Mouse (Mus musculus) spleen, adult 12 weeks (tissue): ENCODE data around the gene Atn1.

Experiments used
- DNase-seq: peaks from one replicate; pipeline ENCODE4 v3.0.0; 2022; ENCODE audit warnings: low spot score

Atn1 gene

DNA sequence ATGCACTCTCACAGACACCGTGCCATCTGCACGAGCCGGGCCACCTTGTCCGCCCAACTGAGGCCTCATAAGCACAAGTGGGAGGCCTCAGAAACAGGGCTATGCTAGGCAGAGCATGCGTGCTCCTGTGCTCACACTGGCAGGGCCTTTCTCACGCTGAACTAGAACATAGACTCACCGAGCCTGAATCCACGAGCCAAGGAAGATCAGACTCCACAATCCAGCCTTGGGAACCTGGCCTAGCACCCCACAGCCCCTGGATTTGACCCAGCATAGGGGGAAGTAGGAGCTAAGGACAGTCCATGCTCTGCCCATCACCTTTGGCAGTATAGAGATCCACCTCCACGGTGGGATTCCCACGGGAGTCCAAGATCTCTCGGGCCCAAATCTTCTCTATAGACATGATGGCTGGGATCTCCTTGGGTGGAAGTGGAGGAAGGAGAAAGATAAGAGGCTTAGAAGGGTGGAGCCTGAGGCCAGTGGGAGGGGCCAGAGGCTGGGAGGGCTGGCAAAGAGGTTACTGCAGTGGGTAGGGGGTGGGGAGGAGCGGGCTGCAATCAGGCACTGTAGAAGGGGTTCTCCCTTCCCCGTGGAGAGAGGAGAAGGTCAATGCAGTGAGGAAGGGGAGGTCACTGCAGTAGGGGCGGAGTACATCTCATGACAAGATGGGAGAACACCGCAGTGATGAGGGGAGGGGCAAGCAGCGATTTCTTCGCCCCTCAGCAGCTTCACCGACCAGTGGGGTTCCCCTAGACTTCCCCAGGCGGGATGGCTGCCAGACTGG is 11.8 kb upstream of the Atn1 start:
- DNase-seq = no peak

- no peak for DNase-seq
These were observed 11.2 kb upstream of the Atn1 start for GRCm38 (mm10) chr6:124767536-124767919.

- DNase-seq = no peak
These were observed 9.6 kb upstream of the Atn1 start for GRCm38 (mm10) chr6:124765951-124766350.

GRCm38 (mm10) chr6:124759259-124759658 is 2.9 kb upstream of the Atn1 start:
- DNase-seq = peak; percentile 68

DNA sequence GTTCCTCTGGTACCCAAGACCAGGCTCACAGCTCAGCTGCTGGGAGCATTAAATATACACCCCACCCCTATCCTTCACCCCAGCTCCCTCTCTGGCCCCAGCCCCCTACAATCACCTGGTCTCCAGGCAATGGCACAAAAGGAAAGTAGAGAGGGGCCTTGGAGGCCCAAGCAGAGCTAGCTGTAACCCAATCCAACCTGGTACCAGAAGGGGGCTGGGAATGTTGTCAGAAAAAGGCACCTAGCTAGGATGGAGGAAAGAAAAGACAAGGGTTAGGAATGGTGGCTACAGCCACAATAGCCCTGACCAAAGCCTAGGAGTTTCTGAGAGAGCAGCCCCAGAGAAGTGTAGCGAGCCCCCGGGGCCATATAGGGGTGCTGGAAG is 2.5 kb upstream of the Atn1 start:
- DNase-seq = no peak

DNA sequence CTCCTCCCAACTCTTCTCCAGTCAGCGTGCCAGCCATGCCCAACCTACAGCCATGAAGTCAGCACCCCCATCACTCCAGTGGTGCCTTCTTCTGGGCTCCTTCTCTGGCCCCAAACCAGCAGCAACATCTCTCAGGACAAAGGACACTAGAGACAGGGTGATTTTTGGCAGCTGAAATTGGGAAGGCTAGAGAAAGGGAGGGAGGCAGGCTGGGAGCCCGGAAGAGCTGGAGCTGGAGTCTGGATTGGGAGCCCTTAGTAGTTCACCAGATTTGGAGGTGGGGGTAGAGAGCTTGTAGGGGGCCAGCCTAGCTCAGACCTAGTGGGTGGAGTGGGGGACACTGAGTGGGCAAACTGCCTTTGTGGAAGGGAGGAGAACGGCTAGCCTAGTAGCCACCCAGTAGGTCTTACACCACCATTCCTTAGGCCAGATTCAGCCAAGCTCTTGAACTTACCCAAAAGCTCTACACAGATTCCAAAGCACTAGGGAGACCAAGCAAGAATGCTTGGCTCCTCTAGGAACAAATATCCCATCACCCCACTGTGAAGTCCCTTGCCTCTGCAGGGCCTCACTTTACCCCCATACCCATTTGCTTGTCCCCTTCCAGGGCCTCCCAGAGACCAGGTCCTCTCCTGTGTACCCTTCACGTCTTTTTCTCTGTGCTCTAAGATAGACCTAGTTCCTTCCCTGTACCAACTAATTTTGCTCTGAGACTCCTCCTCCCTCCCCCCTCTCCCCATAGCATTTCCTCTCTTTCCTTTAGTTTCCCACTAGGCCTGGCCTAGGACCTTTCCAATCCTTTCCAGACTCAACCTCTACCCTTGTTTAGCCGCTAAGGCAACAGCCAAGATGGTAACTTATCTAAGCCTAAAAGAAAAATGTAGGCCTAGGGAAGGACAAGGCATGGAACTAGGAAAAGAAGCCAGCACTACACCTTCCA is 1.9 kb upstream of the Atn1 start:
- no peak for DNase-seq

- no peak for DNase-seq
These were observed 1.1 kb upstream of the Atn1 start for GRCm38 (mm10) chr6:124757351-124757880.

- DNase-seq = no peak
These were observed 477 bp upstream of the Atn1 start for GRCm38 (mm10) chr6:124756652-124757350.

GRCm38 (mm10) chr6:124755306-124755705 is 1.0 kb downstream of the Atn1 start:
- no peak for DNase-seq

- DNase-seq = no peak
These were observed 2.5 kb downstream of the Atn1 start for GRCm38 (mm10) chr6:124753861-124754260.

- no peak for DNase-seq
These were observed 5.9 kb downstream of the Atn1 start for GRCm38 (mm10) chr6:124750405-124750804.

- DNase-seq = no peak
These were observed 9.4 kb downstream of the Atn1 start for GRCm38 (mm10) chr6:124746654-124747632.

- DNase-seq = no peak
These were observed 10.1 kb downstream of the Atn1 start for GRCm38 (mm10) chr6:124746296-124746605.

DNA sequence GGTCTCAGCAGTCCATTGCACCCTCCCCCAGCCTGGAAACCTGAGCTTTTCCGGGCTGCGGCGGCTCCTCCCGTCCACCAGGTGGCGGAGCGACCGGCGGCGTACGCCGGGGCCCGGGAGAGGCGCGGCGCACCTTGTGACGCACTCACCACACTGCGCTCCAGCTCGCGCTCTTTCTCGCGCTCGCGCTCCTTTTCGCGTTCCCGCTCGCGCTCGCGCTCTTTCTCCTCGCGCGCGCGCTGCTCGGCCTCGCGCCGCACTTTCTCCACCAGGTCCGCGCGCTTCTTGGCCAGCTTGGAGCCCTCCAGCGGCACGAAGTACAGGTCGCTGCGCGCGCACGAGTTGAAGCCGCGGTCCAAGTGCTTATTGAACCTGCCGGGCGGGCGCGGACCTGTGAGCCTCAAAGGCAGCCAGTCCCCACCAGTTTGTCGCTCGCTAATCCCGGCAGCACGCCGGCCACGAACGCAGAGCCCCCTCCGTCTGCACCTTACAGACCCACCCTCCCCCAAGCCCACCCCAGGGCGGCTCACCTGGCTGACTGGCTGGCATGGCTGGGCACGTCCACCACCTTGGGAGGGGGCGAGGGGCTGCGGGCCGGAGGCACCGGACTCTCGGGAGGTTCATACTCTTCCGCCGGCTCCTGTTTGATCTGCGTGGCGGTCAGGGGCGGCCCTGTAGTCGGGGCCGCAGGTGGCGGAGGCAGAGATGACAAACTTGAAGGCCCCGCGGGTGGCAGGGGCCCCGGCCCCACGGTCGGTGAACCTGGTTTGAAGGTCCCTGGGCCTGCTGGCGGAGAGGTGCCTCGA is 10.6 kb downstream of the Atn1 start:
- peak; percentile 89 for DNase-seq

DNA sequence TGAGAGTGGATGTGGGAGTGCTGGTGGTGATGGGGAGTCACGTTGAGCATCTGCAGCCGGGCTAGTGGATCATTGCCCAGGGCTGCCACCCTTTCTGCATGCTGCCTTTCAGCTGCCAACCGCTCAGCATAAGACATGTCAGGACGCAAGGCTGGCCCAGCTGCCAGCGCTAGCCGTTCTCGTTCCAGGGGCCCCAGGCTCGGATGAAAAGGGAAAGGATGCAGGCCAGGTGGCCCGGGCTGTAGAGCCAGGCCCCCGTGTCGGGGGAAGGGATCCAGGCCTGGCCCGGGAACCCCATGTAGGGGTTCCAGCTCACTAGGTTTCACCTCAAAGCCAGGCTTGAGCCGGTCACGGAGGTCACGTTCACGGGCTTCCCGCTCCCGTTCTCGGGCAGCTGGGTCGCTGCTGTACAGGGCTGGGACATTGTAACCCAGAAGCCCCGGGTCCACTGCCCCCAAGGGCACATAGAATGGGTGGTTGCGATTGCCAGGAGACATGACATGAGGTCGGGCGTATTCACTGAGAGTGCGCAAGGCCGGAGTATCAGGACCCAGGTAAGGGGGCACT is 11.5 kb downstream of the Atn1 start:
- DNase-seq = no peak

GRCm38 (mm10) chr6:124743647-124744046 is 12.7 kb downstream of the Atn1 start:
- no peak for DNase-seq

- DNase-seq = no peak
These were observed 13.3 kb downstream of the Atn1 start for GRCm38 (mm10) chr6:124742839-124743514.

- no peak for DNase-seq
These were observed 14.5 kb downstream of the Atn1 start for GRCm38 (mm10) chr6:124741842-124742241.
